ENCODE assay signal across 11 mouse cellular contexts in genomic region chr14:46923931-46924330, GRCm38 (mm10). TPM values are rescaled to one million over a fixed set of nuclear protein-coding genes. Genes with fewer than 3 reads are reported as not detected.
DNase-seq lines count a peak whose midpoint lies in the region; ATAC-seq lines count a peak whose summit lies in the region.
"Had no signal": no experiment of that assay in that cellular context is flagged by ENCODE, and none has a peak within 500 bp of the region (broad histone marks: within the 10 kb centered on the region; RNA-seq: fewer than 3 reads in every experiment).

No protein-coding gene starts in this region.

- no peaks in the 10 kb centered on the region for H3K9me3 ChIP-seq in hindbrain, embryonic 14.5 days (ENCODE audit: control insufficient read depth, low read length)

- H3K27me3 ChIP-seq in hindbrain, embryonic 14.5 days (ENCODE audit: control insufficient read depth, insufficient read depth, low read length): no peaks in the 10 kb centered on the region

- WGBS in hindbrain, embryonic 14.5 days: 79% methylated on average over 10 of the region's 10 CpGs

- H3K4me1 ChIP-seq in hindbrain, embryonic 14.5 days (replicated peaks; ENCODE audit: control insufficient read depth, insufficient read depth, low read length): no peaks in the 10 kb centered on the region

- no peak overlapping the region for H3K27ac ChIP-seq in hindbrain, embryonic 14.5 days

- H3K9ac ChIP-seq in hindbrain, embryonic 14.5 days: no peak overlapping the region

- ATAC-seq in hindbrain, embryonic 14.5 days (ENCODE audit: low FRiP score): no peak

- no peak overlapping the region for H3K4me3 ChIP-seq in hindbrain, embryonic 14.5 days (replicated peaks; ENCODE audit: low read length)

- H3K36me3 ChIP-seq in hindbrain, embryonic 14.5 days (replicated peaks; ENCODE audit: control insufficient read depth, insufficient read depth): no peaks in the 10 kb centered on the region

- intact Hi-C loops in heart, postnatal 36 days (cut with DNase I): no loop called here

- no peak overlapping the region for H3K4me2 ChIP-seq in hindbrain, embryonic 14.5 days (replicated peaks)

- peak; percentile 23 for DNase-seq in urinary bladder, postnatal 14 days (ENCODE audit: low spot score)
- no peak for DNase-seq in urinary bladder, adult 2 months (ENCODE audit: low spot score)
- DNase-seq in heart, postnatal 36 days: peak; percentile 32 to 34
- peak; percentile 68 to 69 for DNase-seq in lung, adult 18-20 months
- no peak for DNase-seq in cerebellum, adult 18-20 months
- DNase-seq in left cerebral cortex, adult 11 months (ENCODE audit: low spot score): no peak
- DNase-seq in hindbrain, embryonic 14.5 days (ENCODE audit: low spot score): no peak
- no peak for DNase-seq in cerebellum, adult 8-10 months
- DNase-seq: cerebellum, postnatal 10 days; thymus, postnatal 4 days had no signal

RNA-seq across cellular contexts. Expression of gene Samd4, which starts 41.3 kb away (rescaled TPM):
- 28.6 and 33.4 TPM in 2 replicates for polyA plus RNA-seq in urinary bladder, adult 2 months (2012; rRNA removed)
- total RNA-seq in heart, postnatal 36 days (2021): 10 to 100 TPM; 56.0 to 58.2 TPM
- polyA plus RNA-seq in hindbrain, embryonic 14.5 days (2014; fragmentation: Nextera tagmentation; extraction: Ambion mirVana): 2.9 and 3.1 TPM in 2 replicates
- total RNA-seq: megakaryocyte progenitor cell, adult 5-6 weeks had no signal

Comparison
In these comparisons a context has a peak if more than half of its experiments do, and no peak if none do; other contexts are left out.
1. DNase-seq: peak in urinary bladder, postnatal 14 days (single experiment), heart, postnatal 36 days (2 of 2) and lung, adult 18-20 months (2 of 2); none in urinary bladder, adult 2 months (single experiment), cerebellum, adult 18-20 months (0 of 2), left cerebral cortex, adult 11 months (single experiment), hindbrain, embryonic 14.5 days (single experiment) and cerebellum, adult 8-10 months (single experiment).